Mouse (Mus musculus) ES-E14 (cell line): Measurements from ENCODE around the gene Awat1.

Source experiments
- CHD2 ChIP-seq: IDR thresholded peaks from 2 replicates; pipeline ENCODE4 v1.6.1; 2014; ENCODE audit warnings: mild to moderate bottlenecking, low read depth, low read length, inconsistent platforms
- MAFK ChIP-seq: IDR thresholded peaks from 2 replicates; pipeline ENCODE4 v1.6.1; 2014; ENCODE audit warnings: mild to moderate bottlenecking, low read depth, low read length, inconsistent platforms; ENCODE audit not compliant: insufficient read depth
- ZC3H11A ChIP-seq: IDR thresholded peaks from 2 replicates; pipeline ENCODE4 v1.6.1; 2012; ENCODE audit warnings: low read depth, mild to moderate bottlenecking, inconsistent platforms, low read length, borderline replicate concordance

DNA sequence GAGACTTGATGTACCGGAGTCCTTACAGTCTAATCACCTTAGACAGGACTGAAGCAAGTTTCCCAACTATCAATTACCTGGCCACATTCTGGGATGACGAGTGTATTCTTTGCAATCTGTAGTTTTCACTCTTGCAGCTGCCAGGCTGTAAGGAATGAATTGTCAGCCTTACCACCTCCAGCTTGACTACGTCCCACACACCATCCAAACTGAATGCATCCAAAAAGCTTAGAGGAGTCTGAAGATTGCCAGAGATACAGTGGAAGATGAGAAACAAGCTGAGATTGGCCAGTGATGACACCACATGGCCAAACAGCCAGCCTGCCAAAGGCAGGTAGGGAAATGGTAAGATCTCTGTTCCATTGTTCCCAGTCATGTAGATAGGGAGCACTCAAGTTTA, 6.4 kb upstream of the Awat1 start:
- TF ChIP-seq MAFK (no peak), CHD2 (no peak), ZC3H11A (no peak)
